Mouse (Mus musculus): ENCODE results near the gene Tfeb. TPM values are rescaled to one million over a fixed set of nuclear protein-coding genes. Genes with fewer than 3 reads are reported as not detected.
A peak's percentile ranks its signal among the peaks of the same experiment; 100 is the strongest.

Tfeb gene
- total RNA-seq, 2 experiments from 2014 or later = 10.6 to 12.0 TPM

- intact Hi-C loops (cut with DNase I) = no loop called here
- DNase-seq (ENCODE audit: low spot score in 2 of 2) = no peak
Measured at GRCm38 (mm10) chr17:47708972-47709371, 27.9 kb upstream of the Tfeb start.

- intact Hi-C loops (cut with DNase I) = no loop called here
- DNase-seq (ENCODE audit: low spot score in 2 of 2) = no peak
Measured at GRCm38 (mm10) chr17:47710036-47710435, 26.8 kb upstream of the Tfeb start.

DNA sequence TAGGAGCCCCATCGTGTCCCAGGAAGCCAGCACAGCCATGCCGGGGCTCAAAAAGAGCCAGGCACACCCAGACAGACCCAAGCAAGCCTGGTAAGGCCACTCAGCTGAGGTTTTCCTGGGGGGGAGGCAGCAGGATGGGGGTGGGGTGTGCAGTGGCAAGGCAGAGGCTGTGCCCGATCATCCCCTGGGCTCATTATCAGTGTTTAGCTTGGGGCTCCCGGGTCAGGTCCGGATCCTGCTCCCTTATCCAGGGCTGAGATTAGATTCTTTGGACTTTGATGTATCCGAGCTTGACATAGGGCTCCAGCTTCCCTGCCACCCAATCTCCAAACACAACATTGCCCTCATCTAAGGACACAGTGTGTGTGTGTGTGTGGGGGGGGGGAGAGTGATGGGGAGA is 24.9 kb upstream of the Tfeb start:
- intact Hi-C loops (cut with DNase I) = no loop called here

DNA sequence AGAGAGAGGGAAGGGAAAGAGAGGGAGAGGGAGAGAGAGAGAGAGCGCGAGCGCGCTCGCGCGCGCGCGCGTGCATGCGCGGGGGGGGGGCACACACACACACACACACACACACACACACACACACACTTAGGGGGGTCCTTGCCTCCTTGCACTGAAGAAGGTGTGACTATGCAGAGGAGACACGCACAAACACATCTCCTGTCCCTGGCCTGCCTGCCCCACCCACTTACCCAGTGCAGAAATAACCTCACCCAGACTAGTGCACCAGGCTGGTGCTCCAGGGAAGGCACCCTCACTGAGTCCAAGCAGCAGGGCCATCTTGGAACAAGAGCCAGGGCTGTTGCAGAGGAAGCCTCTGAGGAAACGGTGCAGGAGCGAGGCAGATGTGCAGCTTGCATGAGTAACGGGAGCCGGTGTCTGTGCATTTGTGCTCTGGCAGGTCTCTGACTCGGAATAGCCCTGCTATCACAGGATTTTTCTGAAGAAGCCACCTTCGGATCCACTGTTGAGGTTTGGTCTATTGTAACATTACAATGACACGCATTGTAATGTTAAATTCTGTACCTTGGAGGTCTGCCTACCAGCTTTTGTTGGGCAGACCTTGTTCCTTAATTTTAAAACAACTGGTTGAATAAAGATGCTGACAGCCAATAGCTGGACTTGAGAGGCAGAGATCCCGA is 23.8 kb upstream of the Tfeb start:
- DNase-seq (ENCODE audit: low spot score in 2 of 2) = no peak
- intact Hi-C loops (cut with DNase I) = no loop called here

More for the DNA sequence above, 24.9 kb upstream of the Tfeb start:
- DNase-seq (ENCODE audit: low spot score in 2 of 2) = no peak

DNA sequence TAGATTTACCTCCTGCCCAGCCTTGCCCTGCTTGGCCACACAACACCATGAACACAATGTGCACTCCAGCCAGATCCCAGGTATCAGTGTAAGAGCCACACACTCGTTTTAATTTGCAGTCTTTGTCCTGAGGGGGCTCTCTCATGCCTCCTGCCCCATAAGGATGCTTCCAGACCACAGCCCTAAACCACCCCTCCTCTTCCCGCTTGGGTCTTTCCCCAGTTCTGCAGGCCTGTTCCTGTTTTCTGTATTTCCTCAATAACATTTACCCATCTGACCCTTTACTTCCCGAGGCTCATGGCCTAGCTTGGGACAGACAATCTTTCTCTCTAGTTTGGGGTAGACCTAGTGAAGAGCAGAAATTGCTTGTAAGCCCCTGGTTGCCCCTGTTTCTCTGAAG is 21.8 kb upstream of the Tfeb start:
- intact Hi-C loops (cut with DNase I) = no loop called here
- no peak for DNase-seq (ENCODE audit: low spot score in 2 of 2)

- intact Hi-C loops (cut with DNase I) = no loop called here
- DNase-seq (ENCODE audit: low spot score in 2 of 2) = no peak
Measured at GRCm38 (mm10) chr17:47721183-47721582, 15.6 kb upstream of the Tfeb start.

DNA sequence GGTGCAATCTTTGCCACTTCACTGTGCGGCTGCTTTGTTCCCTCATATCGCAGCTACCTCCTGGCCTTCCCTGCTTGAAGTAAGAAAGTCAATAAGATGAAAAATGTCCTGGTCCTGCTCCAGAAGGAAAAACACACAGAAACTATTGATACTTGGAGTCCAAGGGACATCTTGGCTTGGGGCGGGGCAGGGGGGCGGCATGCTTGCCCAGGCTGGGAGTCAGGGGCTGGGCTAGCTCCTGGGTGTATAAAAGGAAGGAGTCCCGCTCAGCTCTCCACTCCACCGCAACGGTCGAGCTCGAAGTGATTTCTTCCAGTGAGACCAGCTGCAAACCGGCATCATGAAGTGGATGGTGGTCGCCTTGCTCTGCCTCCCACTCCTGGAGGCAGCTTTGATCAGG is 10.3 kb upstream of the Tfeb start, which contains the start of gene Pgc:
TSS of gene Pgc (plus strand) at position 277 of the 400 bp plus-strand sequence.
- intact Hi-C loops (cut with DNase I) = no loop called here
- no peak for DNase-seq (ENCODE audit: low spot score in 2 of 2)

- intact Hi-C loops (cut with DNase I) = no loop called here
- DNase-seq (ENCODE audit: low spot score in 2 of 2) = no peak
Measured at GRCm38 (mm10) chr17:47730633-47731575, 5.9 kb upstream of the Tfeb start.

DNA sequence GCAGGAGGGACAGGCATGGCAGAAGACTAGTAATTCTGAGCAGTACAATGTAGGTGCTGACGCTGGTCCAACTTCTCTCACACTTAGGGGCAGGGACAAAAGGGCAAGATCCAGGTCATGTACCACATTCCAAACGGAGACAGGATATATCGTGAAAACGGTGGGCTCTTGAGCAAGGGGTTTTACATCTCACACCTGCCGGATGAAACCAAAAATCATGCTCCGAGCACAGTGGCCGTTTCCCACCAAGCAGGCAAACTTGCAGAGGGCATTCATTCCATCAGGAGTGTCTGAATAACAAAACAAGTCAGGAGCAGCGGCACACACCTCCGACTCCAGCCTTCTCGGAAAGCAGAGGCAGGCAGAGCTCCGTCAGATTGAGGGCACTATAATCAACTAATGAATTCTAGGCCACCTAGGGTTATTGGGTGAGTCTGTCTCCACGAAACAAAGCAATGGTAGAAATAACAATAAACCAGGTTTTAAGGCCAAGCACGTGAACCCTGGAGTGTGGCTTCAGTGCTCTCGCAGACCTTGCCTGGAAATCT is 1.2 kb upstream of the Tfeb start:
- intact Hi-C loops (cut with DNase I) = no loop called here

GRCm38 (mm10) chr17:47737271-47738065 is 638 bp downstream of the Tfeb start:
- intact Hi-C loops (cut with DNase I) = no loop called here

More for the DNA sequence above, 1.2 kb upstream of the Tfeb start:
- no peak for DNase-seq (ENCODE audit: low spot score in 2 of 2)

DNA sequence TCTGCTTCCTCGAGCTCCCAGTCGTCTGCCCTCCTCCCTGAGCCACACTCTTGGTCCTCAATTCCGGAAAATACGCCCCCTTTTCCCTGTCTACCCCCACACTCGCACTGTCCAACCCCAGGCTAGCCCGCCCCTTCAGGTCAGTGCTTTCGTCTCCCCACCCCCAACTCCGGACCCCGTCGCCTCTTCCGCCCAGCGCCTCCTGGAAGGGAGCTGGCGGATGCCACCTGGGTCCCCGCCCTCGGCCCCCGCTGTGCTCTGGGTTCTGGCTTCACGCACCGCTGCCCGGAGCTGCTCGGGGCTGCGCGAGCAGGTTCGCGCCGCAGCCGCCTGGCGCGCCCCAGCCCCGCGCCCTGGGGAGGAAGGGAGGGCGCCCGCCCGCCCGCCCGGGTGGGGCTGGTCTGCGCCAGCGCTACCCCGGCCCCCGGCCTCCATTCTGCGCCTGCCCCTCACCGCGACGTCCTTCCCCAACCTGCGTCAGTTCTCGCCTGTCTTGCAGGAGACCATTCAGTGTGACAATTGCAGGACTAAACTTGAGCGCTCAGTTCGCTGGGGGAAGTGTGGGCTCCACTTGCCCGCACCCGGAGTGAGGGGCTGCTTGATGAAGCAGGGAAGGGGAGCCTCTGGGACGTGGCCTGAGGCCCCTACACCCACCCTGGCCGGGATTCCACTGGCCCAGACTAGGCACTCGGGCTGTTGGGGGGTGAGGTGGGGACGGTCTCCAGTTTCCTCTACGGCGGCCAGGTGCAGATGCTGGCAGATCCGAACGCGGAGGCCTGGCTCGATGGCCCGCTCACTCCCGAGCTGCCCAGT is 1.4 kb downstream of the Tfeb start:
- intact Hi-C loops (cut with DNase I) = no loop called here
- peak; percentile 21 to 30 for DNase-seq (ENCODE audit: low spot score in 2 of 2)

More at GRCm38 (mm10) chr17:47737271-47738065, 638 bp downstream of the Tfeb start:
- DNase-seq (ENCODE audit: low spot score in 2 of 2) = peak; percentile 61 to 69

GRCm38 (mm10) chr17:47738879-47739798 is 2.3 kb downstream of the Tfeb start:
- intact Hi-C loops (cut with DNase I) = no loop called here
- no peak for DNase-seq (ENCODE audit: low spot score in 2 of 2)

DNA sequence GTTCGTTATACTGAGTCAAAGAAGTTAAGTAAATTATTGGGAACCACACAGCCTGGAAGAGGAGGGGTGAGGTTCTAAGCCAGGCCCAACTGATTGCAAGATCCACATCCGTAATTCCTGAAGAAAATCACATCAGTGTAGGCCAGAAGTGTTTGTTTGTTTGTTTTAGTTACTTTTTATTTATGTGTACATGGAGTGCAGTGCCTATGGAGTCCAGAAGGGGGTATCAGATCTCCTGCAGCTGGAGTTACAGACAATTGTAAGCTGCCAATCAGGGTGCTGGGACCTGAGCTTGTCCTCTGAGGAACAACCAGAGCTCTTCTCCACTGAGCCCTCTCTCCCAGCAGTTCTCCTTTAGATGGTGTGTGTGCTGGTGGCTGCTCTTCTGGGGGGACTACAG is 3.4 kb downstream of the Tfeb start:
- no peak for DNase-seq (ENCODE audit: low spot score in 2 of 2)
- intact Hi-C loops (cut with DNase I) = no loop called here

DNA sequence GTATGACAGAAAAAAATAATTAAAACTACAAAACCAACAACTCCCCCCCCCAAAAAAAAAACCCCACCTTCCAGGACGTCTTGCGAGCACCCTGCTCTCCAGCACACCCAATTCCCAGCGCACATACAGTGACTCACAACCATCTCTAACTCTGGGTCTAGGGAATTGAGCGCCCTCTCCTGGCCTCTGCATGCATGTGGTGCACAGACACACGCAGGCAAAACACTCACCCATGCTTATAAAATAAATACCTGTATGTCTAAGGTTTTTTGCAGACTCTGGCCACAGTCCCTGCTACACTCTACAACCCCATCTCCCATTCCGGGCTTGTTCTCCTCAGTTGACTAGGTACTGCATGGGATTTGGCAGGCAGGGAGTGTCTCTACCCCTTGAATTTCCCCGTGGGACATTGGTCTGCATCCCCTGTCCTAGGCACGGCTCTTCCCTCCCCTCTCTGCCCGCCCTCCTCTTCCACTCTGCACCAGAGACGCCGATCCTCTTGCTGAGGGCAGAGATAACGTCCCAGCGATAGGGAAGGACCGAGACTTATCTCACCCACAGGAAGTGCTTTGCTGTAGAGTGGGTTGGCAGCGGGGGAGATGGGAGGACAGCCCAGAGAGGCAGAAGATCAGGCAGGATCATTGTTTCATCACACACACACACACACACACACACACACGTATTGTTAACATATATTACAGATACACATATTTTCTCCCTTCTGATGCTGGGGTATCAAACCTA is 6.3 kb downstream of the Tfeb start:
- no peak for DNase-seq (ENCODE audit: low spot score in 2 of 2)
- intact Hi-C loops (cut with DNase I) = no loop called here

- no peak for DNase-seq (ENCODE audit: low spot score in 2 of 2)
- intact Hi-C loops (cut with DNase I) = no loop called here
Measured at GRCm38 (mm10) chr17:47744086-47744485, 7.3 kb downstream of the Tfeb start.

DNA sequence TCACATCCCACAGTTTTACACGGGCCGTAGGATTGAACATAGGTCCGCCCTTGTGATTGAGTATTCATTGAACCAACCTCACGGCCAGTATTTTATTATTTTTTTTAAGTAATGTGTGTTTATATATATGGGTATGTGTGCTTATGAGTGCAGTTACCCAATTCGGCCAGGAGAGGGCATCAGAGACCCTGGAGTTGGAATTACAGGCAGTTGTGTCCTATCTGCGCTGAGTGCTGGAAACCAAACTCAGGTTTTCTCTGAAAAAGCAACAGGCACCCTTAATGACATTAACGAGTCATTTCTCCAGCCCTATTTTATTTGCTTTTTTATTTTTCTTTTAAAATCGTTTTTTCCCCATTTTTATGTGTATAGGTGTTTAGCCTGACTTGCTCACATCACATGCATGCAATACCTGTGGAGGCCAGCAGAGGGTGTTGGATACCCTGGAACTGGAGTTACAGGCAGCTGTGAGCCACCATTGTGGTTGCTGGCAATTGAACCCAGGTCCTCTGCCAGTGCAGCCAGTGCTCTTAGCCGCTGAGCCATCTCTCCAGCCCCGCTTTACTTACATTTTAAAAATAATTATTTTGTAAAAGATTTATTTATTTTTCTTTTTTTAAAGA is 8.0 kb downstream of the Tfeb start:
- intact Hi-C loops (cut with DNase I) = no loop called here

More for the DNA sequence above, 8.0 kb downstream of the Tfeb start:
- no peak for DNase-seq (ENCODE audit: low spot score in 2 of 2)
